Comparison of ENCODE assay signal across 13 mouse cellular contexts in the genomic region with DNA sequence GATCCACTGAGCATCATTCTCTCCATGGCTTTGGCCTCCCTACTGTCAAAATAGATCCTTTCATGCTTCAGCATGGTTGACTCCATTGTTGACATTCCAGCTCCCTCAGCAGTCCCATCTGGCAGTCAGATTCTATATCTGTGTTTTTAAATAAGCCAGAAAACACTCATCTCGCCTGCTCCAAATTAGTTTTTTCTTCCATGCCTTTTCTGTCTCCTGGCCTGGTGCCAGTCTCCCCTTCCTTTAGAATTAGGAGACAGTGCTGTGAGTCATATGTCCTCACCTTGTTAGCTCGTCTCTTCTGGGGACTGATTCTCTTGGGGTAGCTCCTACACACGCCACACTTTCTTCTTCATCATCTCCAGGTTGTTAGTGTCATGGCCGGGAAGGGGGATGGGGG.
DNase-seq lines count a peak whose midpoint lies in the region; ATAC-seq and TF ChIP-seq lines count a peak whose summit lies in the region.
"Had no signal": no experiment of that assay in that cellular context is flagged by ENCODE, and none has a peak within 500 bp of the region (broad histone marks: within the 10 kb centered on the region; RNA-seq: fewer than 3 reads in every experiment).

No protein-coding gene starts in this region.

- TF ChIP-seq CTCF in lung, postnatal 0 days (IDR thresholded peaks at IDR 0.05): no peak
- TF ChIP-seq CTCF in lung, adult 2 months (IDR thresholded peaks at IDR 0.05; ENCODE audit: insufficient read depth, low read length): no peak
- no peak for TF ChIP-seq CTCF in thymus, adult 2 months (IDR thresholded peaks at IDR 0.05; ENCODE audit: borderline replicate concordance, control insufficient read depth, extremely low read depth, insufficient read depth, low read length, poor library complexity)

- 45% methylated on average over 4 of the region's 4 CpGs for WGBS in heart, embryonic 11.5 days (ENCODE audit: insufficient replicate concordance)
- 45% methylated on average over 4 of the region's 4 CpGs for WGBS in lung, postnatal 0 days
- WGBS in lung, adult 2 months: 69% methylated on average over 4 of the region's 4 CpGs
- 76% methylated on average over 4 of the region's 4 CpGs for WGBS in thymus, adult 2 months

- H3K4me3 ChIP-seq in heart, embryonic 11.5 days (ENCODE audit: low read depth, low read length): no peak overlapping the region
- no peak overlapping the region for H3K4me3 ChIP-seq in lung, postnatal 0 days (ENCODE audit: low read depth, low read length)
- H3K4me3 ChIP-seq in lung, adult 2 months (replicated peaks; ENCODE audit: extremely low read depth, low read depth, low read length): no peak overlapping the region
- H3K4me3 ChIP-seq in thymus, adult 2 months (ENCODE audit: control insufficient read depth, insufficient read depth, low read length): no peak overlapping the region
- H3K4me3 ChIP-seq: hindbrain, embryonic 12.5 days; liver, embryonic 13.5 days; midbrain, embryonic 12.5 days had no signal

- no peak for ATAC-seq in heart, embryonic 11.5 days (replicated peaks; ENCODE audit: insufficient number of reproducible peaks, low FRiP score, low TSS enrichment)
- no peak for ATAC-seq in lung, postnatal 0 days
- ATAC-seq: CD4-positive, CD25-positive, alpha-beta regulatory T cell, adult 4 months had no signal

- no peak for TF ChIP-seq EP300 in lung, postnatal 0 days (IDR thresholded peaks at IDR 0.05)

- H3K27ac ChIP-seq in heart, embryonic 11.5 days (ENCODE audit: low read depth, low read length): no peak overlapping the region
- H3K27ac ChIP-seq in lung, postnatal 0 days (ENCODE audit: low read length): no peak overlapping the region
- H3K27ac ChIP-seq in thymus, adult 2 months (ENCODE audit: control insufficient read depth, insufficient read depth, low read length): no peak overlapping the region
- H3K27ac ChIP-seq: hindbrain, embryonic 12.5 days; liver, embryonic 13.5 days; midbrain, embryonic 12.5 days had no signal

- peaks cover 9% of the 10 kb centered on the region; the same call in 1 of the 2 replicates for H3K4me1 ChIP-seq in heart, embryonic 11.5 days (ENCODE audit: control insufficient read depth, insufficient read depth, low read length)
- peaks cover 3% of the 10 kb centered on the region; the same call in 1 of the 2 replicates for H3K4me1 ChIP-seq in lung, postnatal 0 days (ENCODE audit: insufficient read depth, low read depth, low read length)
- peaks cover 5% of the 10 kb centered on the region for H3K4me1 ChIP-seq in lung, adult 2 months (ENCODE audit: control insufficient read depth, insufficient read depth, low read length)
- peaks cover 17% of the 10 kb centered on the region for H3K4me1 ChIP-seq in thymus, adult 2 months (replicated peaks; ENCODE audit: control insufficient read depth, insufficient read depth, low read length)
- H3K4me1 ChIP-seq: liver, embryonic 13.5 days; midbrain, embryonic 12.5 days had no signal

- no peak for TF ChIP-seq POLR2A in lung, adult 2 months (IDR thresholded peaks at IDR 0.05; ENCODE audit: borderline replicate concordance, extremely low read depth, low read depth, low read length)
- TF ChIP-seq POLR2A in thymus, adult 2 months (IDR thresholded peaks at IDR 0.05; ENCODE audit: control insufficient read depth, extremely low read depth, insufficient read depth, low read length, poor library complexity): no peak

- H3K36me3 ChIP-seq in heart, embryonic 11.5 days (ENCODE audit: control insufficient read depth, insufficient read depth, low read length): no peaks in the 10 kb centered on the region
- no peaks in the 10 kb centered on the region for H3K36me3 ChIP-seq in lung, postnatal 0 days (ENCODE audit: insufficient read depth, low read length)
- no peaks in the 10 kb centered on the region for H3K36me3 ChIP-seq in thymus, adult 2 months (ENCODE audit: control insufficient read depth, insufficient read depth, low read length)
- H3K36me3 ChIP-seq: hindbrain, embryonic 12.5 days; liver, embryonic 13.5 days; midbrain, embryonic 12.5 days had no signal

- H3K9me3 ChIP-seq in heart, embryonic 11.5 days (replicated peaks; ENCODE audit: control insufficient read depth, low read length): no peaks in the 10 kb centered on the region
- no peaks in the 10 kb centered on the region for H3K9me3 ChIP-seq in lung, postnatal 0 days (ENCODE audit: low read length)
- H3K9me3 ChIP-seq: hindbrain, embryonic 12.5 days; liver, embryonic 13.5 days; midbrain, embryonic 12.5 days had no signal

- no peaks in the 10 kb centered on the region for H3K27me3 ChIP-seq in heart, embryonic 11.5 days (ENCODE audit: control insufficient read depth, insufficient read depth, low read length)
- no peaks in the 10 kb centered on the region for H3K27me3 ChIP-seq in lung, postnatal 0 days (replicated peaks; ENCODE audit: insufficient read depth, low read length)
- no peaks in the 10 kb centered on the region for H3K27me3 ChIP-seq in thymus, adult 2 months (ENCODE audit: control insufficient read depth, insufficient read depth, low read length)
- H3K27me3 ChIP-seq: hindbrain, embryonic 12.5 days; liver, embryonic 13.5 days had no signal

- no peak overlapping the region for H3K4me2 ChIP-seq in heart, embryonic 11.5 days
- no peak overlapping the region for H3K4me2 ChIP-seq in lung, postnatal 0 days (replicated peaks; ENCODE audit: low read depth, low read length)
- H3K4me2 ChIP-seq: hindbrain, embryonic 12.5 days; liver, embryonic 13.5 days; midbrain, embryonic 12.5 days had no signal

- DNase-seq in heart, adult 11 months: peak; percentile 58
- peak; percentile 25 for DNase-seq in lung, postnatal 0 days (ENCODE audit: low spot score)
- no peak for DNase-seq in lung, adult 2 months
- DNase-seq in frontal cortex, adult 2 months (ENCODE audit: extremely low spot score in 1 of 2, low spot score in 1 of 2): peak; percentile 42 to 77
- DNase-seq in right cerebral cortex, postnatal 14 days: peak; percentile 72
- DNase-seq in thymus, adult 2 months: no peak
- DNase-seq in yolk sac, embryonic 10.5 days (ENCODE audit: low spot score): no peak
- DNase-seq: embryo, embryonic 11 days; liver, embryonic 13.5 days had no signal

- H3K9ac ChIP-seq in heart, embryonic 11.5 days (ENCODE audit: low read depth, low read length): no peak overlapping the region
- no peak overlapping the region for H3K9ac ChIP-seq in lung, postnatal 0 days (replicated peaks; ENCODE audit: low read depth)
- H3K9ac ChIP-seq: hindbrain, embryonic 12.5 days; liver, embryonic 13.5 days; midbrain, embryonic 12.5 days had no signal

Comparison
In these comparisons a context has a peak if more than half of its experiments do, and no peak if none do; other contexts are left out.
1. DNase-seq: peak in heart, adult 11 months (single experiment), lung, postnatal 0 days (single experiment), frontal cortex, adult 2 months (2 of 2) and right cerebral cortex, postnatal 14 days (single experiment); none in lung, adult 2 months (single experiment), thymus, adult 2 months (single experiment) and yolk sac, embryonic 10.5 days (single experiment).